Mouse (Mus musculus): Measurements from ENCODE around the gene Sapcd1. TPM values are rescaled to one million over a fixed set of nuclear protein-coding genes. Genes with fewer than 3 reads are reported as not detected.
"Not testable (repeated sequence)": the region's sequence is repeated elsewhere in the genome, so short reads cannot be mapped to it uniquely, and the experiment has no call there.

The Sapcd1 gene
- polyA plus RNA-seq, 1 experiment, result 0.14 TPM

DNA sequence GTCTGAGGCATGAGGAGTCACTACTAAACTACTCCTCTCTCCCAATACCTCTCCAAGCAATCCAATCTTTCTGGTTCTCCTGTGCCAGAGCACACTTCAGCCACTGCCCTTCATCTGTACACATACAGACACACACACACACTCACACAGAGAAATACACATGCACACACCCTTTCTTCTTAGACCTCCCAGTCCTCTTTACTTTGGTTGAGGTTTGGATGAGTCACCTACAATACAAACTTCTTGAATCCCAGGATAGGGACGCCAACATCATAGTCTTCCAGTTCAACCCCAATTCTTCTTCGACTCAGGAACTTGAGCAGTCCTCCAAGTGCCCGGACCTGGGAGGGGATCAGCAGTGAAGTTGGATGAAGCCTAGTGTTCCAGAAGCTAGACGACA lies 16.0 kb upstream of the Sapcd1 start:
- H3K4me2 ChIP-seq (ENCODE audit: low read depth), result peak overlapping the region; percentile 65
- H3ac ChIP-seq (ENCODE audit: control insufficient read depth, insufficient read length), result no peak overlapping the region
- no peaks in the 10 kb centered on the region for H3K36me3 ChIP-seq (ENCODE audit: control insufficient read depth, insufficient read depth)
- H3K27me3 ChIP-seq (ENCODE audit: control insufficient read depth, insufficient read depth, insufficient read length), result no peaks in the 10 kb centered on the region
- no peaks in the 10 kb centered on the region for H3K79me2 ChIP-seq (ENCODE audit: control insufficient read depth, insufficient read depth)
- no peak overlapping the region for H3K4me3 ChIP-seq
- TF ChIP-seq REST (IDR thresholded peaks at IDR 0.05; ENCODE audit: insufficient read depth, insufficient read length) (no peak), SRF (IDR thresholded peaks at IDR 0.05; ENCODE audit: control insufficient read depth, insufficient read length, low read depth) (no peak), USF1 (IDR thresholded peaks at IDR 0.05; ENCODE audit: low read depth) (no peak), MYOG (IDR thresholded peaks at IDR 0.05; ENCODE audit: control insufficient read depth in 1 of 3, insufficient read depth in 1 of 3, insufficient read length in 2 of 3, low read depth in 2 of 3) (no peak), POLR2AphosphoS2 (IDR thresholded peaks at IDR 0.05; ENCODE audit: insufficient read length, low read depth) (no peak), MAX (IDR thresholded peaks at IDR 0.05; ENCODE audit: low read depth) (no peak), TCF3 (IDR thresholded peaks at IDR 0.05; ENCODE audit: insufficient read length, low read depth) (no peak), TCF12 (IDR thresholded peaks at IDR 0.05; ENCODE audit: insufficient read depth, poor library complexity, severe bottlenecking) (no peak), CEBPB (IDR thresholded peaks at IDR 0.05; ENCODE audit: insufficient read depth, poor library complexity, severe bottlenecking) (no peak), POLR2A (IDR thresholded peaks at IDR 0.05; ENCODE audit: insufficient read length, low read depth) (no peak), E2F4 (IDR thresholded peaks at IDR 0.05; ENCODE audit: insufficient read depth) (no peak)

DNA sequence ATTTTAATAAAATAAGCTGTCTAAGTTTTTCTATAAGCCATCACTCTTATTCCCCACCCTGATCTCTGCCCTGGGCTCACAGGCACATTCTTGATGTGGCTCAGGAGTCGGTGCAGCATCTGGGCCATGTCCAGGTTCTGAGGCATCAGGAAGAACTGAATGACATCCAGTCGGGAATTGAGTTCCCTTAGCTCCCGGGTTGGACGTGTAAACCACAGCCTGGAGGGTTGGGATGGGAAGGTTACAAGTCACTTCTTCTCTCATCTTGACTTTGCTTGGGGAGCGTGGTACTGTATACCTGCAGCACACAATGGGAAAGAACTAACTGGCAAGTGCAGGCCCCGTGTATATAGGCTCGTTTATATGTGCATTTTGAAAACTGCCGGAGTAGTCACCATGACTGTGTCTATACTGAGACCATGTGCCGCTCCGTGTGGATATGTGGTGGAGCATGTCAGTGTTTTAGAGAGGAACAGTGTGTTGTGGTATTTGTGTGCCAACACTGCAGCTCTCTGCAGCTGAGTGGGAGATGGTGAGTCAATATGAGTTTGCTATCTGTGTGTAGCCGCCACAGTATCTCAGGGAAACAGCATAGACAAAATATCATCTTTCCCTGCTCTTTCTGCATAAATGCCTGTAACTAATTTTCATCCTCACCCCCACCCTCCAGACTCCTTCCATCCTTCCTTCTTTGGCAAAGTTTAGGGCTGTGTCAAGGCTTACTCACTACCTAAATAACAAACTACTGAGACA lies 11.5 kb upstream of the Sapcd1 start:
- H3K79me2 ChIP-seq (ENCODE audit: control insufficient read depth, insufficient read depth), result no peaks in the 10 kb centered on the region
- H3K4me2 ChIP-seq (ENCODE audit: low read depth), result peak overlapping the region; percentile 61
- no peaks in the 10 kb centered on the region for H3K27me3 ChIP-seq (ENCODE audit: control insufficient read depth, insufficient read depth, insufficient read length)
- H3K4me3 ChIP-seq, result no peak overlapping the region
- TF ChIP-seq POLR2A (IDR thresholded peaks at IDR 0.05; ENCODE audit: insufficient read length, low read depth), result no peak
- TF ChIP-seq SRF (IDR thresholded peaks at IDR 0.05; ENCODE audit: control insufficient read depth, insufficient read length, low read depth), result no peak
- TF ChIP-seq POLR2AphosphoS2 (IDR thresholded peaks at IDR 0.05; ENCODE audit: insufficient read length, low read depth), result no peak
- no peak for TF ChIP-seq TCF3 (IDR thresholded peaks at IDR 0.05; ENCODE audit: insufficient read length, low read depth)
- no peak for TF ChIP-seq MYOD1 (IDR thresholded peaks at IDR 0.05; ENCODE audit: control insufficient read depth in 1 of 3, insufficient read length in 2 of 3, low read depth in 2 of 3)
- TF ChIP-seq REST (IDR thresholded peaks at IDR 0.05; ENCODE audit: insufficient read depth, insufficient read length), result no peak
- TF ChIP-seq CEBPB (IDR thresholded peaks at IDR 0.05; ENCODE audit: insufficient read depth, poor library complexity, severe bottlenecking), result no peak
- no peak for TF ChIP-seq MYOG (IDR thresholded peaks at IDR 0.05; ENCODE audit: control insufficient read depth in 1 of 3, insufficient read depth in 1 of 3, insufficient read length in 2 of 3, low read depth in 2 of 3)
- no peak for TF ChIP-seq MAX (IDR thresholded peaks at IDR 0.05; ENCODE audit: low read depth)
- no peak overlapping the region for H3ac ChIP-seq (ENCODE audit: control insufficient read depth, insufficient read length)
- H3K36me3 ChIP-seq (ENCODE audit: control insufficient read depth, insufficient read depth), result no peaks in the 10 kb centered on the region

DNA sequence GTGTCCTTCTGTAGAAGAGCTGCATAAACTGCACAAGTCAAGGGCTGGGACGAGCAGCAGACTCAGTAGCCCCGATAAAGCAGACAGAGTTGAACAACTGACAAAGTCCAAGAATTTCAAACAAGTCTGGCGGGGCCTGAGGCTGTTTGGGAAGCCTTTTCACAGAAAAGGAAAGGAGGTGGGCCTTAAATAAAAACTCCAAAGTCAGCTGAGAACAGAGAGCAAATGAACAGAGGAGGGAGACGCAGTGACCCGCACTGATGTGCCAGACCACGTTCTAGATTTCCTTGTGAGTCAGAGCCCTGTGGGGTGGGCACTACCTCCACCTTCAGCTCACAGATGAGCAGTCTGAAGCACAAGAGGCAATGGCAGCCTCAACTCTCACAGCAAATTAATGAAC lies 7.1 kb upstream of the Sapcd1 start:
- Histone ChIP-seq H3K4me3 (no peak overlapping the region), H3K4me2 (ENCODE audit: low read depth) (no peak overlapping the region), H3ac (ENCODE audit: control insufficient read depth, insufficient read length) (no peak overlapping the region), H3K36me3 (ENCODE audit: control insufficient read depth, insufficient read depth) (no peaks in the 10 kb centered on the region), H3K79me2 (ENCODE audit: control insufficient read depth, insufficient read depth) (no peaks in the 10 kb centered on the region), H3K27me3 (ENCODE audit: control insufficient read depth, insufficient read depth, insufficient read length) (no peaks in the 10 kb centered on the region)
- TF ChIP-seq REST (IDR thresholded peaks at IDR 0.05; ENCODE audit: insufficient read depth, insufficient read length) (no peak), USF1 (IDR thresholded peaks at IDR 0.05; ENCODE audit: low read depth) (no peak), MYOG (IDR thresholded peaks at IDR 0.05; ENCODE audit: control insufficient read depth in 1 of 3, insufficient read depth in 1 of 3, insufficient read length in 2 of 3, low read depth in 2 of 3) (no peak), TCF12 (IDR thresholded peaks at IDR 0.05; ENCODE audit: insufficient read depth, poor library complexity, severe bottlenecking) (no peak), CEBPB (IDR thresholded peaks at IDR 0.05; ENCODE audit: insufficient read depth, poor library complexity, severe bottlenecking) (no peak), E2F4 (IDR thresholded peaks at IDR 0.05; ENCODE audit: insufficient read depth) (no peak), MYOD1 (IDR thresholded peaks at IDR 0.05; ENCODE audit: control insufficient read depth in 1 of 3, insufficient read length in 2 of 3, low read depth in 2 of 3) (no peak), TCF3 (IDR thresholded peaks at IDR 0.05; ENCODE audit: insufficient read length, low read depth) (no peak), POLR2A (IDR thresholded peaks at IDR 0.05; ENCODE audit: insufficient read length, low read depth) (no peak), SRF (IDR thresholded peaks at IDR 0.05; ENCODE audit: control insufficient read depth, insufficient read length, low read depth) (no peak), POLR2AphosphoS2 (IDR thresholded peaks at IDR 0.05; ENCODE audit: insufficient read length, low read depth) (no peak), MAX (IDR thresholded peaks at IDR 0.05; ENCODE audit: low read depth) (no peak)

DNA sequence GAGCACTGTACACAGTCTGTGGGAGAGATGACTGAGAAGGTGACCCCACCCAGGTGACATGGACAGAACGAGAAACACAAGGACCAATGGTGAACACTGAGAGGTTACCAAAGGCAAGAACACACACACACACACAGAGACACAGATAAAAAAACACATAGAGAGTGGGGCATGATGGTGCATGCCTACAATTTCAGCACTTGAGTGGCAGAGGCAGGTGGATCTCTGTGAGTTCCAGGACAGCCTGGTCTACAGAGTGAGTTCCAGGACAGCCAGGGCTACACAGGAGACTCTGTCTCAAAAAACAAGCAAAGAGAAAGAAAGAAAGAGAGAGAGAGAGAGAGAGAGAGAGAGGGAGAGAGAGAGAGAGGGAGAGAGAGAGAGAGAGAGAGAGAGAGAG lies 5.9 kb upstream of the Sapcd1 start:
- peak in 2 of 3 experiments; percentile 35 to 58 for TF ChIP-seq MYOD1 (IDR thresholded peaks at IDR 0.05; ENCODE audit: control insufficient read depth in 1 of 3, insufficient read length in 2 of 3, low read depth in 2 of 3)
- H3K36me3 ChIP-seq (ENCODE audit: control insufficient read depth, insufficient read depth); H3K4me2 ChIP-seq (ENCODE audit: low read depth); H3K27me3 ChIP-seq (ENCODE audit: control insufficient read depth, insufficient read depth, insufficient read length); H3K4me3 ChIP-seq; H3ac ChIP-seq (ENCODE audit: control insufficient read depth, insufficient read length); H3K79me2 ChIP-seq (ENCODE audit: control insufficient read depth, insufficient read depth): not testable (repeated sequence)

DNA sequence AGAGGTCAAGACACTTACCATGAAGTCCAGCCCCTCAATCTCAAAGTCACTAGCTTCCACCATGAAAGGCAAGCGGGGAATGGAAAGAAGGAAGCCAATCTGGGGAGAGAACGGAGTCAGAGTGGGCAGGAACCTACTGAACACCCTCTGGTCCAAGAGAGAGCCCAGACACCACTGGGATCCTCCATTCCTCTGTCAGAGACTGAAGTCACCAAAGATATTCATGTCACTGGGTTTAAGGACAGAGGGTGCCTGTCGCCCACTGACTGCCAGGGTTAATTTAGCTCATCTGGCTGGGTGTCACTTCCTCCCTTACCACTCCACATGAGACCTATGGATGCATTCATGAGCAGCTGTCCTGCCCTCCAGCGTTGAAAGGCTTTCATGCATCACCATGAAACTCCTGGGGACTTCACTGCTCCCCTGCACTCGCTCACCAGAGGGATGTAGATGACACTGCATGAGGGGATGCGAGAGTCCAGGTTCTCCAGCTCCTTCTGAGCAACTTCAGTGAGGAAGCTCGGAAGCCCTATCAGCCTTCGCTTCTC lies 4.6 kb upstream of the Sapcd1 start:
- no peaks in the 10 kb centered on the region for H3K36me3 ChIP-seq (ENCODE audit: control insufficient read depth, insufficient read depth)
- no peaks in the 10 kb centered on the region for H3K79me2 ChIP-seq (ENCODE audit: control insufficient read depth, insufficient read depth)
- H3ac ChIP-seq (ENCODE audit: control insufficient read depth, insufficient read length), result no peak overlapping the region
- no peaks in the 10 kb centered on the region for H3K27me3 ChIP-seq (ENCODE audit: control insufficient read depth, insufficient read depth, insufficient read length)
- TF ChIP-seq POLR2A (IDR thresholded peaks at IDR 0.05; ENCODE audit: insufficient read length, low read depth), result no peak
- H3K4me2 ChIP-seq (ENCODE audit: low read depth), result no peak overlapping the region
- H3K4me3 ChIP-seq, result no peak overlapping the region

All from myocyte (in vitro differentiated cells).